7 mouse cellular contexts compared by ENCODE assay signal in genomic region chr12:84316721-84317621, GRCm38 (mm10). TPM values are rescaled to one million over a fixed set of nuclear protein-coding genes. Genes with fewer than 3 reads are reported as not detected.
A peak's percentile ranks its signal among the peaks of the same experiment; 100 is the strongest.
DNase-seq lines count a peak whose midpoint lies in the region; ATAC-seq lines count a peak whose summit lies in the region.

TSS of gene Zfp410 (plus strand) at chr12:84316852.

- H3K9ac ChIP-seq in midbrain, embryonic 13.5 days (replicated peaks): peak within 1 kb of the TSS; percentile 97

- peak within 1 kb of the TSS; percentile 99 for H3K4me3 ChIP-seq in embryonic facial prominence, embryonic 10.5 days
- H3K4me3 ChIP-seq in limb, embryonic 10.5 days: peak within 1 kb of the TSS; percentile 83
- H3K4me3 ChIP-seq in midbrain, embryonic 13.5 days (replicated peaks): peak within 1 kb of the TSS; percentile 100

- peaks cover 24% of the 10 kb centered on the region for H3K4me1 ChIP-seq in embryonic facial prominence, embryonic 10.5 days
- H3K4me1 ChIP-seq in limb, embryonic 10.5 days: peaks cover 21% of the 10 kb centered on the region
- peaks cover 37% of the 10 kb centered on the region for H3K4me1 ChIP-seq in midbrain, embryonic 13.5 days (replicated peaks)

- H3K4me2 ChIP-seq in midbrain, embryonic 13.5 days (replicated peaks): peak within 1 kb of the TSS; percentile 72

- peak; percentile 89 for ATAC-seq in granulocyte monocyte progenitor cell, adult 5-6 weeks (replicated peaks; ENCODE audit: poor library complexity, severe bottlenecking)
- ATAC-seq in midbrain, embryonic 13.5 days: peak; percentile 96

- DNase-seq in adrenal gland, postnatal 10 days: peak; percentile 91
- peak; percentile 93 for DNase-seq in embryonic facial prominence, embryonic 10.5 days (ENCODE audit: low spot score)
- peak; percentile 87 for DNase-seq in kidney, adult 11 months
- DNase-seq in limb, embryonic 10.5 days (ENCODE audit: low spot score): peak; percentile 93
- DNase-seq in spleen, adult 12 weeks (ENCODE audit: low spot score): peak; percentile 70

- no peaks in the 10 kb centered on the region for H3K9me3 ChIP-seq in embryonic facial prominence, embryonic 10.5 days
- H3K9me3 ChIP-seq in limb, embryonic 10.5 days (replicated peaks): no peaks in the 10 kb centered on the region
- H3K9me3 ChIP-seq in midbrain, embryonic 13.5 days: no peaks in the 10 kb centered on the region

- H3K36me3 ChIP-seq in embryonic facial prominence, embryonic 10.5 days (replicated peaks): peaks cover 6% of the 10 kb centered on the region; the same call in 1 of the 2 replicates
- peaks cover 6% of the 10 kb centered on the region; the same call in 1 of the 2 replicates for H3K36me3 ChIP-seq in limb, embryonic 10.5 days
- no peaks in the 10 kb centered on the region for H3K36me3 ChIP-seq in midbrain, embryonic 13.5 days

- H3K27me3 ChIP-seq in embryonic facial prominence, embryonic 10.5 days (replicated peaks; ENCODE audit: low read depth, poor library complexity, severe bottlenecking): no peaks in the 10 kb centered on the region
- H3K27me3 ChIP-seq in limb, embryonic 10.5 days (ENCODE audit: low read depth, poor library complexity, severe bottlenecking): no peaks in the 10 kb centered on the region
- no peaks in the 10 kb centered on the region for H3K27me3 ChIP-seq in midbrain, embryonic 13.5 days

- WGBS in embryonic facial prominence, embryonic 10.5 days: under 1% methylated on average over 77 of the region's 77 CpGs
- under 1% methylated on average over 77 of the region's 77 CpGs for WGBS in limb, embryonic 10.5 days
- WGBS in midbrain, embryonic 13.5 days: under 1% methylated on average over 75 of the region's 77 CpGs

- H3K27ac ChIP-seq in embryonic facial prominence, embryonic 10.5 days (replicated peaks): peak within 1 kb of the TSS; percentile 97
- peak within 1 kb of the TSS; percentile 92 for H3K27ac ChIP-seq in limb, embryonic 10.5 days
- H3K27ac ChIP-seq in midbrain, embryonic 13.5 days: peak within 1 kb of the TSS; percentile 92

RNA-seq across cellular contexts. Expression of gene Zfp410, which starts in this region (rescaled TPM):
- 10 to 100 TPM; 38.2 to 48.8 TPM for total RNA-seq in adrenal gland, postnatal 10 days (2021)
- 116 and 119 TPM in 2 replicates for polyA plus RNA-seq in embryonic facial prominence, embryonic 10.5 days (2016; fragmentation: Nextera tagmentation; extraction: Ambion mirVana)
- total RNA-seq in granulocyte monocyte progenitor cell, adult 5-6 weeks (2014; fragmentation: Nextera tagmentation): 42.8 and 70.5 TPM in 2 replicates
- total RNA-seq in granulocyte monocyte progenitor cell, adult 5-6 weeks (2017): 32.1 and 54.0 TPM in 2 replicates
- 106 and 137 TPM in 2 replicates for polyA plus RNA-seq in limb, embryonic 10.5 days (2016; fragmentation: Nextera tagmentation; extraction: Ambion mirVana)
- polyA plus RNA-seq in midbrain, embryonic 13.5 days (2015; fragmentation: Nextera tagmentation; extraction: Ambion mirVana): 103 TPM in 2 replicates

Comparison
In these comparisons a context has a peak if more than half of its experiments do, and no peak if none do; other contexts are left out.
1. Peak in every context shown above with its lines: DNase-seq, ATAC-seq, H3K4me3 ChIP-seq and H3K27ac ChIP-seq.